Comparison of ENCODE assay signal across 8 mouse cellular contexts in the genomic region with DNA sequence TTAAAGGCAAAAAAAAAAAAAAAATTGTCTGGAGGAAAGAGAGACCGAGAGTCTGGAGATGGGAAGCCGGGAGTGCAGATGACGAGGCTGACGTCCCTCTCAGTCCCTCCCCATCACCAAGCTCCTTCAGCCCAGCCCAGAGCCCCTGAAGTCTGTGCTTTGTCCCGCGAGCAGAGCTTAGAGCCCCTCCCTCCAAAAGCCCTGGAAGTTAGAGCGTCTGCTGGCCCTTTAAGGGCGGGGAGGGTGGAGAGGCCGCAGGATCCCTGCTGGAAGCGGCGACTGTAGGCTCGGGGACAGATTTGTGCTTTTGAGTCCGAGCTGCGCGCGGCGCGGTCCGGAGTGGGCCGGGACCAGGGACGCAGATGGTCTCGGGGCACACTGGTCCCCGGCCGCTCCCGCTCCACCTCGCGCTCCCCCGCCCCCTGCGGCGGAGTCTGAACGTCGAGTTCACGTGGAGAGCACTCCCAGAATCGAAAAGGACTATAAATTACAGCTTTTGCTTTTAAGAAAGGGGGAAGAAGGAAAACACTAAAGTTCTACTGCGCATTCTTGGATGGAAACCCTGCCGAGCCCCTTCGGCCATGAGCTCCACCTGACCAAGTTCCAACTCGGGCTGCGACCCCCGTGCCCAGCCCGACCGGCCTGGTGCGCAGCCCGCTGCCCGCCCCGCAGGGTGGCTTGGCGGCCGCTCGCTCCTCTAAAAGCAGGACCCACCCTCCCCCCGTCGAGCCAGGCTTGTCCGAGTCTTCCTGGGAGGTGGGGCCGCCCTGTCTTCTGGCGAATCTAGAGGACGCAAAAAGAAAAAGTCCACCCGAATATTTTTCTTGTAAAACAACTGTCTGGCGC. TPM values are rescaled to one million over a fixed set of nuclear protein-coding genes. Genes with fewer than 3 reads are reported as not detected.
DNase-seq lines count a peak whose midpoint lies in the region; ATAC-seq and TF ChIP-seq lines count a peak whose summit lies in the region.

No protein-coding gene starts in this region.

- H3K9me3 ChIP-seq in kidney, embryonic 14.5 days (ENCODE audit: control insufficient read depth, low read length) = no peaks in the 10 kb centered on the region
- H3K9me3 ChIP-seq in heart, embryonic 16.5 days (replicated peaks; ENCODE audit: control insufficient read depth, low read length) = no peaks in the 10 kb centered on the region
- H3K9me3 ChIP-seq in liver, embryonic 14.5 days (ENCODE audit: control insufficient read depth, low read length) = no peaks in the 10 kb centered on the region
- no peaks in the 10 kb centered on the region for H3K9me3 ChIP-seq in stomach, embryonic 15.5 days

- peak overlapping the region; percentile 89 for H3K4me2 ChIP-seq in kidney, embryonic 14.5 days (replicated peaks; ENCODE audit: low read depth, low read length)
- peak overlapping the region; percentile 92 for H3K4me2 ChIP-seq in heart, embryonic 16.5 days (ENCODE audit: low read depth, low read length)
- peak overlapping the region; percentile 54 for H3K4me2 ChIP-seq in liver, embryonic 14.5 days (ENCODE audit: low read depth)
- peak overlapping the region; percentile 92 for H3K4me2 ChIP-seq in stomach, embryonic 15.5 days

- H3K9ac ChIP-seq in kidney, embryonic 14.5 days (ENCODE audit: low read depth, low read length) = peak overlapping the region; percentile 44; the same call in 1 of the 2 replicates
- peak overlapping the region; percentile 73 for H3K9ac ChIP-seq in heart, embryonic 16.5 days (ENCODE audit: low read length)
- no peak overlapping the region for H3K9ac ChIP-seq in liver, embryonic 14.5 days (replicated peaks)
- H3K9ac ChIP-seq in stomach, embryonic 15.5 days = no peak overlapping the region

- under 1% methylated on average over 57 of the region's 57 CpGs for WGBS in kidney, embryonic 14.5 days
- WGBS in heart, embryonic 16.5 days = 5% methylated on average over 57 of the region's 57 CpGs
- WGBS in liver, embryonic 14.5 days (ENCODE audit: insufficient replicate concordance) = 5% methylated on average over 56 of the region's 57 CpGs
- WGBS in stomach, embryonic 15.5 days = 4% methylated on average over 57 of the region's 57 CpGs

- TF ChIP-seq EP300 in liver, embryonic 14.5 days (IDR thresholded peaks at IDR 0.05; ENCODE audit: low read depth) = no peak

- no peak for DNase-seq in kidney, postnatal 14 days
- peak; percentile 69 for DNase-seq in embryo, embryonic 10 days (ENCODE audit: low spot score)
- no peak for DNase-seq in liver, embryonic 14.5 days (ENCODE audit: low read depth in 3 of 3, low spot score in 3 of 3)
- DNase-seq in left cerebral cortex, adult 18-20 months (ENCODE audit: low spot score in 2 of 2) = no peak
- DNase-seq in ovary, postnatal 14 days (ENCODE audit: low spot score) = no peak

- peak overlapping the region; percentile 44 for H3K4me3 ChIP-seq in kidney, embryonic 14.5 days (ENCODE audit: low read length)
- H3K4me3 ChIP-seq in heart, embryonic 16.5 days (ENCODE audit: low read length) = peak overlapping the region; percentile 63
- H3K4me3 ChIP-seq in liver, embryonic 14.5 days (ENCODE audit: insufficient read depth in 1 of 2, low read depth in 2 of 2, low read length in 2 of 2) = peak overlapping the region; percentile 9 to 39; a peak in 3 of 4 replicates
- peak overlapping the region; percentile 43 for H3K4me3 ChIP-seq in stomach, embryonic 15.5 days (replicated peaks)

- no peak for ATAC-seq in kidney, embryonic 14.5 days (ENCODE audit: low FRiP score, low TSS enrichment)
- no peak for ATAC-seq in heart, embryonic 16.5 days (replicated peaks; ENCODE audit: extremely low read depth, insufficient read depth, low FRiP score)
- no peak for ATAC-seq in liver, embryonic 14.5 days (ENCODE audit: insufficient read depth)
- ATAC-seq in stomach, embryonic 15.5 days (ENCODE audit: insufficient read depth, low FRiP score, low read depth) = no peak

- H3K4me1 ChIP-seq in kidney, embryonic 14.5 days (ENCODE audit: control insufficient read depth, insufficient read depth, low read length) = peaks cover 29% of the 10 kb centered on the region
- H3K4me1 ChIP-seq in heart, embryonic 16.5 days (ENCODE audit: control insufficient read depth, insufficient read depth, low read length) = peaks cover 32% of the 10 kb centered on the region
- H3K4me1 ChIP-seq in liver, embryonic 14.5 days (replicated peaks; ENCODE audit: control insufficient read depth in 2 of 2, insufficient read depth in 2 of 2, low read length in 1 of 2) = peaks cover 0 to 8% of the 10 kb centered on the region in 2 experiments; a peak in 2 of 4 replicates
- peaks cover 61% of the 10 kb centered on the region for H3K4me1 ChIP-seq in stomach, embryonic 15.5 days

- no peak for TF ChIP-seq CTCF in liver, embryonic 14.5 days (IDR thresholded peaks at IDR 0.05; ENCODE audit: low read depth)

- H3K27me3 ChIP-seq in kidney, embryonic 14.5 days (ENCODE audit: control insufficient read depth, insufficient read depth, low read length) = peaks cover 56% of the 10 kb centered on the region
- peaks cover 48% of the 10 kb centered on the region for H3K27me3 ChIP-seq in heart, embryonic 16.5 days (ENCODE audit: control insufficient read depth, insufficient read depth, low read length)
- peaks cover 81% of the 10 kb centered on the region for H3K27me3 ChIP-seq in liver, embryonic 14.5 days (ENCODE audit: control insufficient read depth, insufficient read depth, low read length)
- H3K27me3 ChIP-seq in stomach, embryonic 15.5 days (replicated peaks) = peaks cover 56% of the 10 kb centered on the region

- H3K27ac ChIP-seq in kidney, embryonic 14.5 days (ENCODE audit: low read depth, low read length) = no peak overlapping the region
- H3K27ac ChIP-seq in heart, embryonic 16.5 days (ENCODE audit: low read length) = no peak overlapping the region
- H3K27ac ChIP-seq in liver, embryonic 14.5 days = no peak overlapping the region
- no peak overlapping the region for H3K27ac ChIP-seq in stomach, embryonic 15.5 days

- H3K36me3 ChIP-seq in kidney, embryonic 14.5 days (ENCODE audit: control insufficient read depth, insufficient read depth, low read length) = 0 out of 2 replicates have a peak, but pooled peaks cover 4% of the 10 kb centered on the region
- H3K36me3 ChIP-seq in heart, embryonic 16.5 days (ENCODE audit: control insufficient read depth, insufficient read depth) = peaks cover 7% of the 10 kb centered on the region
- peaks cover 3% of the 10 kb centered on the region; the same call in 1 of the 2 replicates for H3K36me3 ChIP-seq in liver, embryonic 14.5 days (replicated peaks; ENCODE audit: control insufficient read depth, insufficient read depth, low read depth)
- H3K36me3 ChIP-seq in stomach, embryonic 15.5 days = peaks cover 8% of the 10 kb centered on the region; the same call in 1 of the 2 replicates

RNA-seq across cellular contexts. Expression of a gene that starts 3.6 kb away (rescaled TPM):
- polyA plus RNA-seq in kidney, embryonic 14.5 days (2014; fragmentation: Nextera tagmentation; extraction: Ambion mirVana) = 7.8 and 10.9 TPM in 2 replicates
- 7.0 and 7.5 TPM in 2 replicates for polyA plus RNA-seq in heart, embryonic 16.5 days (2015; fragmentation: Nextera tagmentation; extraction: Ambion mirVana)
- 0.64 and 0.95 TPM in 2 replicates for polyA plus RNA-seq in liver, embryonic 14.5 days (2012; rRNA removed)
- polyA plus RNA-seq in liver, embryonic 14.5 days (2014; fragmentation: Nextera tagmentation; extraction: Ambion mirVana) = 1.6 and 2.1 TPM in 2 replicates
- polyA plus RNA-seq in stomach, embryonic 15.5 days (2015; fragmentation: Nextera tagmentation; extraction: Ambion mirVana) = 6.9 and 7.2 TPM in 2 replicates
- total RNA-seq in left cerebral cortex, adult 18-20 months (2021) = 10 to 100 TPM in 1 of 2 experiments, 1 to 10 TPM in 1; 8.3 to 13.3 TPM

RNA-seq across cellular contexts. Expression of a gene that starts 14.4 kb away (rescaled TPM):
- 19.9 and 38.2 TPM in 2 replicates for polyA plus RNA-seq in kidney, embryonic 14.5 days (2014; fragmentation: Nextera tagmentation; extraction: Ambion mirVana)
- 15.0 and 15.3 TPM in 2 replicates for polyA plus RNA-seq in heart, embryonic 16.5 days (2015; fragmentation: Nextera tagmentation; extraction: Ambion mirVana)
- 1.4 and 1.7 TPM in 2 replicates for polyA plus RNA-seq in liver, embryonic 14.5 days (2012; rRNA removed)
- polyA plus RNA-seq in liver, embryonic 14.5 days (2014; fragmentation: Nextera tagmentation; extraction: Ambion mirVana) = 1.8 and 2.4 TPM in 2 replicates
- 21.3 and 24.8 TPM in 2 replicates for polyA plus RNA-seq in stomach, embryonic 15.5 days (2015; fragmentation: Nextera tagmentation; extraction: Ambion mirVana)
- 1 to 10 TPM; 1.8 to 2.2 TPM for total RNA-seq in left cerebral cortex, adult 18-20 months (2021)

RNA-seq across cellular contexts. Expression of a gene that starts 48.9 kb away (rescaled TPM):
- 4.9 and 8.3 TPM in 2 replicates for polyA plus RNA-seq in kidney, embryonic 14.5 days (2014; fragmentation: Nextera tagmentation; extraction: Ambion mirVana)
- polyA plus RNA-seq in heart, embryonic 16.5 days (2015; fragmentation: Nextera tagmentation; extraction: Ambion mirVana) = 11.5 and 12.6 TPM in 2 replicates
- 1.8 and 3.3 TPM in 2 replicates for polyA plus RNA-seq in liver, embryonic 14.5 days (2012; rRNA removed)
- 1.6 and 2.0 TPM in 2 replicates for polyA plus RNA-seq in liver, embryonic 14.5 days (2014; fragmentation: Nextera tagmentation; extraction: Ambion mirVana)
- 10.2 and 10.3 TPM in 2 replicates for polyA plus RNA-seq in stomach, embryonic 15.5 days (2015; fragmentation: Nextera tagmentation; extraction: Ambion mirVana)
- total RNA-seq in left cerebral cortex, adult 18-20 months (2021) = 10 to 100 TPM; 46.0 to 49.9 TPM

RNA-seq across cellular contexts. Expression of a gene that starts 49.2 kb away (rescaled TPM):
- polyA plus RNA-seq in kidney, embryonic 14.5 days (2014; fragmentation: Nextera tagmentation; extraction: Ambion mirVana) = not detected in 2 replicates
- polyA plus RNA-seq in heart, embryonic 16.5 days (2015; fragmentation: Nextera tagmentation; extraction: Ambion mirVana) = 0.12 TPM in 1 of 2 replicates, not detected in the other
- polyA plus RNA-seq in liver, embryonic 14.5 days (2012; rRNA removed) = not detected in 2 replicates
- not detected in 2 replicates for polyA plus RNA-seq in liver, embryonic 14.5 days (2014; fragmentation: Nextera tagmentation; extraction: Ambion mirVana)
- not detected in 2 replicates for polyA plus RNA-seq in stomach, embryonic 15.5 days (2015; fragmentation: Nextera tagmentation; extraction: Ambion mirVana)
- not detected for total RNA-seq in left cerebral cortex, adult 18-20 months (2021)

Comparison
In these comparisons a context has a peak if more than half of its experiments do, and no peak if none do; other contexts are left out.
1. H3K9ac ChIP-seq: peak in kidney, embryonic 14.5 days (single experiment) and heart, embryonic 16.5 days (single experiment); none in liver, embryonic 14.5 days (single experiment) and stomach, embryonic 15.5 days (single experiment).
2. Peak in every context shown above with its lines, with median percentiles within 50 percentile points of each other: H3K4me2 ChIP-seq and H3K4me3 ChIP-seq.